Mouse (Mus musculus) brain, embryonic 14.5 days (tissue): ENCODE measurements around the gene Fads3.

Source experiments
- CTCF ChIP-seq: fragments of 200-500 bp; IDR thresholded peaks from 2 replicates; pipeline ENCODE4 v1.5.1; 2012; ENCODE audit warnings: inconsistent platforms, mild to moderate bottlenecking, moderate library complexity, borderline replicate concordance; ENCODE audit not compliant: insufficient read depth, insufficient read length; ENCODE audit errors: extremely low read depth
- POLR2A ChIP-seq: fragments of 200-500 bp; IDR thresholded peaks from 2 replicates; pipeline ENCODE4 v1.6.1; 2012; ENCODE audit warnings: mild to moderate bottlenecking, inconsistent platforms, borderline replicate concordance; ENCODE audit not compliant: poor library complexity, insufficient read depth, insufficient read length, severe bottlenecking; ENCODE audit errors: extremely low read depth

DNA sequence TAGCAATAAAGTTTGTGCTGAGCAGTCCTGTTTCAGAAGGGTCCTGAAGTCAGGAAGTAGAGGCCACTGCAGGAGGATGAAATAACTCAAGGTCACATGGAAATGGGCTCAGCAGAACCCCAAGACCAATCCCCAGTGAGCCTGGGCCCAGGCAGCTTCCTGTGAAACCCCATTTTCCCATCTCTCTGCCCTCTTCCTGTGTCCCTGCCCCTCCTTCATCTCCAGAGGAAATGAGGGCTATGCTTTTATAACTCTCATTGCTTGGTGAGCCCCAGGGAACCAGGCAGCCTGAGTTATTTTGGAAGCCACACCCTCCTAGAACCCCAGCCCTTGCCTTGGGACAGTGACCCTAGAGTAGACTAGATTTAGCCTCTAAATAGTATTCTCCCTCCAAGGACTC is 8.2 kb downstream of the Fads3 start:
- TF ChIP-seq CTCF (no peak), POLR2A (no peak)
